Mouse (Mus musculus): ENCODE measurements around the gene Ppp2r5b. TPM values are rescaled to one million over a fixed set of nuclear protein-coding genes. Genes with fewer than 3 reads are reported as not detected.
A peak's percentile ranks its signal among the peaks of the same experiment; 100 is the strongest.

Ppp2r5b gene
- total and polyA plus RNA-seq, 2 experiments: 3.2 to 14.5 TPM

- H3K79me2 ChIP-seq (ENCODE audit: control insufficient read depth, insufficient read depth, low read length): peaks cover 9% of the 10 kb centered on the region; the same call in 1 of the 2 replicates
- peaks cover 8% of the 10 kb centered on the region for H3K36me3 ChIP-seq (ENCODE audit: control insufficient read depth, insufficient read depth, low read length)
- WGBS: 80% methylated on average over 4 of the region's 4 CpGs
- DNase-seq (ENCODE audit: extremely low read depth, low read depth, low spot score): no peak
- H3K4me1 ChIP-seq (ENCODE audit: control insufficient read depth, insufficient read depth, low read length): peaks cover 14% of the 10 kb centered on the region
- H3K9ac ChIP-seq (ENCODE audit: low read depth, low read length): no peak overlapping the region
- TF ChIP-seq POLR2A (IDR thresholded peaks at IDR 0.05; ENCODE audit: extremely low read depth, insufficient read depth, low read length) (no peak), CTCF (IDR thresholded peaks at IDR 0.05; ENCODE audit: low read depth, low read length) (peak; percentile 55)
- no peak overlapping the region for H3K4me3 ChIP-seq (ENCODE audit: insufficient read depth, low read depth, low read length)
- no peaks in the 10 kb centered on the region for H3K27me3 ChIP-seq (ENCODE audit: control insufficient read depth, insufficient read depth, low read length)
- H3K27ac ChIP-seq (replicated peaks; ENCODE audit: insufficient read depth, low read depth, low read length): no peak overlapping the region
These were observed 25.3 kb upstream of the Ppp2r5b start for GRCm38 (mm10) chr19:6260946-6261345.

GRCm38 (mm10) chr19:6260428-6260827 lies 24.8 kb upstream of the Ppp2r5b start:
- H3K79me2 ChIP-seq (ENCODE audit: control insufficient read depth, insufficient read depth, low read length): peaks cover 9% of the 10 kb centered on the region; the same call in 1 of the 2 replicates
- 87% methylated on average over 2 of the region's 2 CpGs for WGBS
- no peak overlapping the region for H3K27ac ChIP-seq (replicated peaks; ENCODE audit: insufficient read depth, low read depth, low read length)
- H3K27me3 ChIP-seq (ENCODE audit: control insufficient read depth, insufficient read depth, low read length): no peaks in the 10 kb centered on the region
- peaks cover 11% of the 10 kb centered on the region for H3K36me3 ChIP-seq (ENCODE audit: control insufficient read depth, insufficient read depth, low read length)
- no peak overlapping the region for H3K4me3 ChIP-seq (ENCODE audit: insufficient read depth, low read depth, low read length)
- no peak for DNase-seq (ENCODE audit: extremely low read depth, low read depth, low spot score)
- H3K4me1 ChIP-seq (ENCODE audit: control insufficient read depth, insufficient read depth, low read length): peaks cover 11% of the 10 kb centered on the region
- H3K9ac ChIP-seq (ENCODE audit: low read depth, low read length): no peak overlapping the region
- TF ChIP-seq CTCF (IDR thresholded peaks at IDR 0.05; ENCODE audit: low read depth, low read length) (peak; percentile 57), POLR2A (IDR thresholded peaks at IDR 0.05; ENCODE audit: extremely low read depth, insufficient read depth, low read length) (no peak)

GRCm38 (mm10) chr19:6253021-6253420 lies 17.3 kb upstream of the Ppp2r5b start:
- Histone ChIP-seq H3K4me3 (ENCODE audit: insufficient read depth, low read depth, low read length) (no peak overlapping the region), H3K4me1 (ENCODE audit: control insufficient read depth, insufficient read depth, low read length) (peaks cover 2% of the 10 kb centered on the region), H3K36me3 (ENCODE audit: control insufficient read depth, insufficient read depth, low read length) (peaks cover 28% of the 10 kb centered on the region), H3K27ac (replicated peaks; ENCODE audit: insufficient read depth, low read depth, low read length) (no peak overlapping the region), H3K79me2 (ENCODE audit: control insufficient read depth, insufficient read depth, low read length) (no peaks in the 10 kb centered on the region), H3K9ac (ENCODE audit: low read depth, low read length) (no peak overlapping the region), H3K27me3 (ENCODE audit: control insufficient read depth, insufficient read depth, low read length) (no peaks in the 10 kb centered on the region)
- 84% methylated on average over 4 of the region's 4 CpGs for WGBS
- TF ChIP-seq CTCF (IDR thresholded peaks at IDR 0.05; ENCODE audit: low read depth, low read length): no peak
- TF ChIP-seq POLR2A (IDR thresholded peaks at IDR 0.05; ENCODE audit: extremely low read depth, insufficient read depth, low read length): no peak
- DNase-seq (ENCODE audit: extremely low read depth, low read depth, low spot score): no peak

- no peaks in the 10 kb centered on the region for H3K27me3 ChIP-seq (ENCODE audit: control insufficient read depth, insufficient read depth, low read length)
- DNase-seq (ENCODE audit: extremely low read depth, low read depth, low spot score): no peak
- H3K36me3 ChIP-seq (ENCODE audit: control insufficient read depth, insufficient read depth, low read length): peaks cover 19% of the 10 kb centered on the region; the same call in 1 of the 2 replicates
- H3K4me1 ChIP-seq (ENCODE audit: control insufficient read depth, insufficient read depth, low read length): peaks cover 4% of the 10 kb centered on the region
- no peak overlapping the region for H3K4me3 ChIP-seq (ENCODE audit: insufficient read depth, low read depth, low read length)
- 92% methylated on average over 29 of the region's 29 CpGs for WGBS
- TF ChIP-seq CTCF (IDR thresholded peaks at IDR 0.05; ENCODE audit: low read depth, low read length): no peak
- TF ChIP-seq POLR2A (IDR thresholded peaks at IDR 0.05; ENCODE audit: extremely low read depth, insufficient read depth, low read length): no peak
- 0 out of 2 replicates have a peak, but pooled peaks cover 4% of the 10 kb centered on the region for H3K79me2 ChIP-seq (ENCODE audit: control insufficient read depth, insufficient read depth, low read length)
- no peak overlapping the region for H3K9ac ChIP-seq (ENCODE audit: low read depth, low read length)
- no peak overlapping the region for H3K27ac ChIP-seq (replicated peaks; ENCODE audit: insufficient read depth, low read depth, low read length)
These were observed 12.0 kb upstream of the Ppp2r5b start for GRCm38 (mm10) chr19:6247526-6248300.

GRCm38 (mm10) chr19:6245806-6246205 lies 10.1 kb upstream of the Ppp2r5b start:
- Histone ChIP-seq H3K79me2 (ENCODE audit: control insufficient read depth, insufficient read depth, low read length) (0 out of 2 replicates have a peak, but pooled peaks cover 4% of the 10 kb centered on the region), H3K4me1 (ENCODE audit: control insufficient read depth, insufficient read depth, low read length) (peaks cover 6% of the 10 kb centered on the region; the same call in 1 of the 2 replicates), H3K27me3 (ENCODE audit: control insufficient read depth, insufficient read depth, low read length) (no peaks in the 10 kb centered on the region), H3K9ac (ENCODE audit: low read depth, low read length) (no peak overlapping the region), H3K27ac (replicated peaks; ENCODE audit: insufficient read depth, low read depth, low read length) (no peak overlapping the region), H3K4me3 (ENCODE audit: insufficient read depth, low read depth, low read length) (no peak overlapping the region), H3K36me3 (ENCODE audit: control insufficient read depth, insufficient read depth, low read length) (peaks cover 13% of the 10 kb centered on the region; the same call in 1 of the 2 replicates)
- TF ChIP-seq CTCF (IDR thresholded peaks at IDR 0.05; ENCODE audit: low read depth, low read length) (no peak), POLR2A (IDR thresholded peaks at IDR 0.05; ENCODE audit: extremely low read depth, insufficient read depth, low read length) (no peak)
- no peak for DNase-seq (ENCODE audit: extremely low read depth, low read depth, low spot score)
- 33% methylated on average over 1 of the region's 1 CpGs for WGBS

GRCm38 (mm10) chr19:6243226-6243625 lies 7.6 kb upstream of the Ppp2r5b start:
- Histone ChIP-seq H3K27me3 (ENCODE audit: control insufficient read depth, insufficient read depth, low read length) (no peaks in the 10 kb centered on the region), H3K9ac (ENCODE audit: low read depth, low read length) (no peak overlapping the region), H3K4me3 (ENCODE audit: insufficient read depth, low read depth, low read length) (no peak overlapping the region), H3K4me1 (ENCODE audit: control insufficient read depth, insufficient read depth, low read length) (peaks cover 6% of the 10 kb centered on the region; the same call in 1 of the 2 replicates), H3K27ac (replicated peaks; ENCODE audit: insufficient read depth, low read depth, low read length) (no peak overlapping the region), H3K36me3 (ENCODE audit: control insufficient read depth, insufficient read depth, low read length) (peaks cover 7% of the 10 kb centered on the region; the same call in 1 of the 2 replicates), H3K79me2 (ENCODE audit: control insufficient read depth, insufficient read depth, low read length) (0 out of 2 replicates have a peak, but pooled peaks cover 4% of the 10 kb centered on the region)
- no peak for TF ChIP-seq POLR2A (IDR thresholded peaks at IDR 0.05; ENCODE audit: extremely low read depth, insufficient read depth, low read length)
- TF ChIP-seq CTCF (IDR thresholded peaks at IDR 0.05; ENCODE audit: low read depth, low read length): no peak
- WGBS: 27% methylated on average over 5 of the region's 5 CpGs
- no peak for DNase-seq (ENCODE audit: extremely low read depth, low read depth, low spot score)
